Mouse (Mus musculus): Measurements from ENCODE around the gene Arid4a. TPM values are rescaled to one million over a fixed set of nuclear protein-coding genes. Genes with fewer than 3 reads are reported as not detected.

Arid4a gene
- polyA plus RNA-seq, 1 experiment from 2014 or later, result 24.8 TPM

- 91% methylated on average over 3 of the region's 3 CpGs for WGBS
- Histone ChIP-seq H3K36me3 (peaks cover 78% of the 10 kb centered on the region), H3K4me1 (peaks cover 11% of the 10 kb centered on the region), H3K27ac (replicated peaks) (no peak overlapping the region), H3K4me2 (no peak overlapping the region), H3K27me3 (replicated peaks) (no peaks in the 10 kb centered on the region), H3K9me3 (no peaks in the 10 kb centered on the region), H3K9ac (no peak overlapping the region), H3K4me3 (no peak overlapping the region)
- ATAC-seq (ENCODE audit: extremely low read depth, insufficient number of reproducible peaks, low FRiP score, low TSS enrichment), result no peak
Measured at GRCm38 (mm10) chr12:71043571-71043970, 27.8 kb downstream of the Arid4a start.

GRCm38 (mm10) chr12:71044488-71044887, 28.7 kb downstream of the Arid4a start:
- Histone ChIP-seq H3K4me1 (peaks cover 21% of the 10 kb centered on the region), H3K9ac (no peak overlapping the region), H3K36me3 (peaks cover 71% of the 10 kb centered on the region), H3K9me3 (no peaks in the 10 kb centered on the region), H3K4me3 (no peak overlapping the region), H3K27ac (replicated peaks) (no peak overlapping the region), H3K27me3 (replicated peaks) (no peaks in the 10 kb centered on the region), H3K4me2 (no peak overlapping the region)
- 88% methylated on average over 2 of the region's 2 CpGs for WGBS
- no peak for ATAC-seq (ENCODE audit: extremely low read depth, insufficient number of reproducible peaks, low FRiP score, low TSS enrichment)

- Histone ChIP-seq H3K9ac (no peak overlapping the region), H3K36me3 (peaks cover 52% of the 10 kb centered on the region), H3K27ac (replicated peaks) (no peak overlapping the region), H3K4me3 (no peak overlapping the region), H3K9me3 (no peaks in the 10 kb centered on the region), H3K4me2 (no peak overlapping the region), H3K27me3 (replicated peaks) (no peaks in the 10 kb centered on the region), H3K4me1 (peaks cover 26% of the 10 kb centered on the region)
- no peak for ATAC-seq (ENCODE audit: extremely low read depth, insufficient number of reproducible peaks, low FRiP score, low TSS enrichment)
- 92% methylated on average over 4 of the region's 4 CpGs for WGBS
Measured at GRCm38 (mm10) chr12:71046501-71046900, 30.7 kb downstream of the Arid4a start.

- Histone ChIP-seq H3K4me3 (peak overlapping the region; percentile 26), H3K27me3 (replicated peaks) (no peaks in the 10 kb centered on the region), H3K36me3 (peaks cover 41% of the 10 kb centered on the region), H3K27ac (replicated peaks) (peak overlapping the region; percentile 77), H3K9me3 (no peaks in the 10 kb centered on the region), H3K4me1 (peaks cover 32% of the 10 kb centered on the region), H3K4me2 (peak overlapping the region; percentile 58), H3K9ac (peak overlapping the region; percentile 54)
- no peak for ATAC-seq (ENCODE audit: extremely low read depth, insufficient number of reproducible peaks, low FRiP score, low TSS enrichment)
- 68% methylated on average over 8 of the region's 8 CpGs for WGBS
Measured at GRCm38 (mm10) chr12:71047473-71048078, 31.8 kb downstream of the Arid4a start.

- H3K4me3 ChIP-seq, result peak overlapping the region; percentile 26
- H3K4me2 ChIP-seq, result peak overlapping the region; percentile 58
- H3K27me3 ChIP-seq (replicated peaks), result no peaks in the 10 kb centered on the region
- peak overlapping the region; percentile 77 for H3K27ac ChIP-seq (replicated peaks)
- ATAC-seq (ENCODE audit: extremely low read depth, insufficient number of reproducible peaks, low FRiP score, low TSS enrichment), result no peak
- peak overlapping the region; percentile 54 for H3K9ac ChIP-seq
- WGBS, result 36% methylated on average over 7 of the region's 7 CpGs
- H3K36me3 ChIP-seq, result peaks cover 37% of the 10 kb centered on the region
- H3K4me1 ChIP-seq, result peaks cover 37% of the 10 kb centered on the region
- no peaks in the 10 kb centered on the region for H3K9me3 ChIP-seq
Measured at GRCm38 (mm10) chr12:71048117-71048516, 32.3 kb downstream of the Arid4a start.

GRCm38 (mm10) chr12:71048561-71048960, 32.8 kb downstream of the Arid4a start:
- H3K27ac ChIP-seq (replicated peaks), result peak overlapping the region; percentile 77
- H3K27me3 ChIP-seq (replicated peaks), result no peaks in the 10 kb centered on the region
- H3K4me2 ChIP-seq, result peak overlapping the region; percentile 58
- peak overlapping the region; percentile 21 for H3K9ac ChIP-seq
- H3K4me3 ChIP-seq, result peak overlapping the region; percentile 26
- H3K9me3 ChIP-seq, result no peaks in the 10 kb centered on the region
- WGBS, result 37% methylated on average over 1 of the region's 1 CpGs
- H3K36me3 ChIP-seq, result peaks cover 33% of the 10 kb centered on the region
- peaks cover 40% of the 10 kb centered on the region for H3K4me1 ChIP-seq
- ATAC-seq (ENCODE audit: extremely low read depth, insufficient number of reproducible peaks, low FRiP score, low TSS enrichment), result no peak

- Histone ChIP-seq H3K4me2 (peak overlapping the region; percentile 18; the same call in 1 of the 2 replicates), H3K27me3 (replicated peaks) (no peaks in the 10 kb centered on the region), H3K4me3 (no peak overlapping the region), H3K9ac (peak overlapping the region; percentile 33; the same call in 1 of the 2 replicates), H3K36me3 (peaks cover 25% of the 10 kb centered on the region), H3K4me1 (peaks cover 46% of the 10 kb centered on the region), H3K27ac (replicated peaks) (no peak overlapping the region), H3K9me3 (no peaks in the 10 kb centered on the region)
- no peak for ATAC-seq (ENCODE audit: extremely low read depth, insufficient number of reproducible peaks, low FRiP score, low TSS enrichment)
- WGBS, result 88% methylated on average over 10 of the region's 10 CpGs
Measured at GRCm38 (mm10) chr12:71049596-71050265, 33.9 kb downstream of the Arid4a start.

- no peak for ATAC-seq (ENCODE audit: extremely low read depth, insufficient number of reproducible peaks, low FRiP score, low TSS enrichment)
- no peak overlapping the region for H3K4me3 ChIP-seq
- H3K27ac ChIP-seq (replicated peaks), result no peak overlapping the region
- H3K9me3 ChIP-seq, result no peaks in the 10 kb centered on the region
- H3K9ac ChIP-seq, result no peak overlapping the region
- H3K4me2 ChIP-seq, result no peak overlapping the region
- WGBS, result 78% methylated on average over 3 of the region's 3 CpGs
- H3K27me3 ChIP-seq (replicated peaks), result no peaks in the 10 kb centered on the region
- peaks cover 46% of the 10 kb centered on the region for H3K4me1 ChIP-seq
- peaks cover 17% of the 10 kb centered on the region for H3K36me3 ChIP-seq
Measured at GRCm38 (mm10) chr12:71051079-71051478, 35.3 kb downstream of the Arid4a start.

- Histone ChIP-seq H3K4me2 (0 out of 2 replicates have a peak overlapping the region, but pooled peaks have one; percentile 2), H3K9me3 (no peaks in the 10 kb centered on the region), H3K4me1 (peaks cover 46% of the 10 kb centered on the region), H3K27ac (replicated peaks) (peak overlapping the region; percentile 59), H3K36me3 (peaks cover 14% of the 10 kb centered on the region), H3K4me3 (no peak overlapping the region), H3K9ac (no peak overlapping the region), H3K27me3 (replicated peaks) (no peaks in the 10 kb centered on the region)
- WGBS, result 38% methylated on average over 7 of the region's 7 CpGs
- ATAC-seq (ENCODE audit: extremely low read depth, insufficient number of reproducible peaks, low FRiP score, low TSS enrichment), result no peak
Measured at GRCm38 (mm10) chr12:71052341-71052995, 36.7 kb downstream of the Arid4a start.

GRCm38 (mm10) chr12:71053031-71053430, 37.2 kb downstream of the Arid4a start:
- H3K9ac ChIP-seq, result no peak overlapping the region
- no peaks in the 10 kb centered on the region for H3K27me3 ChIP-seq (replicated peaks)
- H3K27ac ChIP-seq (replicated peaks), result no peak overlapping the region
- no peak overlapping the region for H3K4me2 ChIP-seq
- H3K4me1 ChIP-seq, result peaks cover 40% of the 10 kb centered on the region
- H3K4me3 ChIP-seq, result no peak overlapping the region
- no peaks in the 10 kb centered on the region for H3K9me3 ChIP-seq
- ATAC-seq (ENCODE audit: extremely low read depth, insufficient number of reproducible peaks, low FRiP score, low TSS enrichment), result no peak
- H3K36me3 ChIP-seq, result peaks cover 19% of the 10 kb centered on the region
- WGBS, result 55% methylated on average over 1 of the region's 1 CpGs

GRCm38 (mm10) chr12:71053486-71053885, 37.7 kb downstream of the Arid4a start:
- no peak overlapping the region for H3K4me2 ChIP-seq
- H3K4me1 ChIP-seq, result peaks cover 35% of the 10 kb centered on the region
- peaks cover 19% of the 10 kb centered on the region for H3K36me3 ChIP-seq
- no peak overlapping the region for H3K27ac ChIP-seq (replicated peaks)
- no peaks in the 10 kb centered on the region for H3K9me3 ChIP-seq
- no peak overlapping the region for H3K9ac ChIP-seq
- no peaks in the 10 kb centered on the region for H3K27me3 ChIP-seq (replicated peaks)
- ATAC-seq (ENCODE audit: extremely low read depth, insufficient number of reproducible peaks, low FRiP score, low TSS enrichment), result no peak
- WGBS, result 65% methylated on average over 1 of the region's 1 CpGs
- no peak overlapping the region for H3K4me3 ChIP-seq
